Mouse (Mus musculus) common myeloid progenitor, adult 5-6 weeks (primary cell): ENCODE measurements around the gene Tom1l2. TPM values are rescaled to one million over a fixed set of nuclear protein-coding genes. Genes with fewer than 3 reads are reported as not detected.

Source experiments
- ATAC-seq: replicated peaks from 2 replicates; pipeline ENCODE4 v1.8.0; 2016; ENCODE audit warnings: low read depth, mild to moderate bottlenecking, moderate TSS enrichment, inconsistent platforms; ENCODE audit not compliant: poor library complexity, severe bottlenecking
- total RNA-seq: library from RNA; stranded (forward); fragments of 200-1000, 187-1606 nt; gene quantifications from 2 replicates; pipeline ENCODE4 v1.2.3, GENCODE M21; 2017

Gene Tom1l2
- total RNA-seq, 1 experiment from 2014 or later: 7.1 TPM

DNA sequence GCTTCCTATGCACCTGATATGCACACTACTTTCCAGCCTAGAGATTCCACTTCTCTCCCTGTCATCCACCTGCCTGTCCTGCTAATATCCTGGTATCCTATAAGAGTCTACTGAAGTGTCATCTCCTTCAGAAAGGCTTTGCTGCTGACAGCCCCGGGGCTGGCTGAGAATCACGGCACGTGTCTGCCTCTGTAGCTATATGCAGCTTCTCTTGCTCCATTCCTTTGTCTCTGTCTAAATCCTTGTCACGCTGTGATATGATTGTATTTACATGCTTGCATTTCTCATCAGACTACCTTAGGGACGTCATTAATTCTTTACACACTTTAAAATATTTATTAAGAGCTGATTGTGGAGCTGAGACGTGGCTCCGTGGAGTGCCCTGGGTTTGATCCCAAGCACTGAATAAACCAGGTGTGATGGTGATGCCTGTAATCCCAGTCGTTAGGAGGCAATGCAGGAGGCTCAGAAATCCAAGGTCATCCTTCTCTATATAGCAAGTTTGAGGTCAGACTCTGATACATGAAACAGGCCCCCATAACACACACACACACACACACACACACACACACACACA lies 75.5 kb downstream of the Tom1l2 start:
- no peak for ATAC-seq

DNA sequence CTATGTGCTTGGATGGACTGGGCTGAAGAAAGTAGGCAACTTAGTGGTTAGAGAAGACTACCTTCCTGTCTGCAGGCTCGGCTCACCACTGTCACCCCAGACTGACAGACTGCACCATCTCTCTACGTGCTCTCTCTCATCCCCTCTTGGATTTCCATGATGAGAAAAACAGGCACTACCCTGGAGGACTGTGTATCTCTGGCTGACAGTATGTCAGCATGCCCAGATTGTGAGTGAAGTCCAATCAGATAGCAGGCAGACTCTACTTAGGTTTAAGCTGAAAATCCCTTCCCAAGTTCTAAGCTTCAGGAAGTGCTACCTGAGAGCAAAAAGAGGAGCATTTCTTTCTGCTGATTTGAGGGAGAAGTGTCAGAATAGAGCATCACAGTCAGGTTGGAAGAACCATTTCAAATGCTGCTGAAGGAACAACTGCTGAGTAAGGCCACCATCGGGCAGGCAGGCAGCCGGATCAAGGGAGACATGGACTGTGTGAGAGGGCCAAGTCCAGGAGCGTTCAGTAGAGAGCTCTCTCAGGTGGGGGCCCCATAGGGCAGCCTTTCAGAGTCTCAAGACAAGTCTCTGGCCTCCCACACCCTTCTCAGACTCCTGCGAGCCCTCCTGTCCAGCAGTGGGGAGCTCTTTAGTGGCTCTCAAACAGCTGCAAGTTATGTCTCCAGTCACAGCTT lies 76.2 kb downstream of the Tom1l2 start:
- ATAC-seq: no peak

DNA sequence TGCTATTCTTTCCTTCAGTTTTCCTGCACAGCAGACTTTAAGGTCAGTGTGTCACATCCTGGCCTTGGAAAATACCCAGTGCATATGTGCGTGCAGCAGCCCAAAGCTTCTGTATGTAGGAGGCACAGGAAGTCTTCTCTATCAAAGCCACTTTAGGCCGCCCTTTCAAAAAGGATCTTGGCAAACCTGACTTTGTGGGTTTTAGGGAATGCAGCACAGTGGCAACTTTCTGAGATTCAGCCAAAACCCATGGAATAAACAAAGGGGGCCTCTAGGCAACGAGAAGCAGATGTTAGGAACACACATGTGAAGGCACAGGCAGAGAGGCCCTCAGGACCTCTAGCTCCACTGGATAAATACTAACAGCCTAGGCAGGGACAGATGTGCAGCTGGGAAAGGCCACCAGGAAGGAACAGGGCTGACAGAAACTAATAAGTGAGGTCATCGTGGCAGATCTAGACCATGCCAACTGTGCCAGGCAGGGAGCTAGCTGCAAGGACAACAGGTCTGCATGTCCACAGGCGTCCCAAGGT lies 79.4 kb downstream of the Tom1l2 start:
- ATAC-seq: no peak

DNA sequence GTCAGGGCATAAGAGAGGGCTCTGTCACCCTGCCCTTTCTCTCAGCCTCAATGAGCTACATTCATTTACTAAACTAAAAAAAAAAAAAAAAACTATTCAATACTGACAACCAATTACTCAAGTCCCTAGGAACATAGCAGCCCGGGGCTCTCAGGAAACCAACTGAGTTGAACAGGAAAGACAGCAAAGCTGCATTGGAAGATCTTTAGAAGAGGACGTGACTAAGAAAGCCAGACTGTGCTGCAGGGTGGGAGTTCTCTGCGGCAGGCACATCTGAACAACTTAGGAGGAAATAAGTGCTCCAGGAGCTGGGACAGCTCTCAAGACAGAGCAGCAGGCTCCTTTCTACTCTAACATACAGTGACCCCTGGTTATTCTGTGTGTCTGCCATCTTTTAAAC lies 84.1 kb downstream of the Tom1l2 start:
- peak; percentile 90 for ATAC-seq

DNA sequence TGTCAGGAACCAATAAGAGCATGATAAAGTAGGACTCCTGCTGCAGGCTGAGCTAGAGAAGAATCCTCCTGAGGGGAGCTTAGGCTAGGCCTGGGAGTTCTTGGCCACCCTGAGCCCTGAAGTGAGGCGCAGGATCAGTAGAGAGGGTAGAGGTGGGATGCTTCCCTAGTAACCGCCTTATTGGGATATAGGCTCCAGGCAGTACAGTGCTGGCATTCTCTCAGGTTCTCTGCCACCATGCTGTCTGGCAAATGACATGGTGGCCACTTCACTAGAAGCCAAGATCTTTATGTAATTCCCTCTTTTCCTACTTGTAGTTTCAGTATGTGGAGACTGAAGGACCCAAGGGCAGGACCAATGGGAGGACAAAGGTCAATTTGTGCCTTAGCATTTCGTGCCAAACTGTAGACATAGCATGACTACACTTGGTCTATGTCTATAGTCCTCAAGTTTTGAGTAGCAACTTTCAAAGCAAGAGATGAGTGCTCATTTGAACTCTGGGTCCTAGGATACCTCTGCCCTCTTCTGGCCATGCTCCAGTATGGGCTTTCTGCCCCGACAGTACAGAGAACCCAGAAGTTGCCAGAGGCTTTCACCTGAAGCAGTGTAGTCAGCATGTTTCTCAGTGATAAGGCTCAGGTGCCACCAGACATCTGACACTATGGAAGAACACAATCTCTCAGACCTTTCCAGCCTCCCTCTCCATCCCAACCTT lies 87.3 kb downstream of the Tom1l2 start:
- ATAC-seq: no peak

DNA sequence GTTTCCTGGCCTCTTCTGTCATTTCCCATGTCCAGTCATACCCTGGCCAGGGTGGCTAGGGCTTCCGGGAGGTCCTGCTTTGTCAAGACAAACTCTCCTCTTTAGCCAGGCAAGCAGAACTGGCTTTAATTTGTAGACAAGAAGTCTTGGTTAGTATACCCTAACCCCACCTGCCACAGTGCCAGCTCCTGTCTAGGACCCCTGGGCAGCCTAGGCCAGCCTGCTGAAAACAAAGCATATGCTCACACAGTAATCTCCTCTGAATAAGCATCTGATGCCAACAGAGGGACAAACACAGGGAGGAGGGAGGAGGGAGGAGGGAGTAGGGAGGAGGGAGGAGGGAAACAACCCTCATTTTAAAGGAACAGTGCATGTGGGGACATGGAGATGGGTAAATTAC lies 88.1 kb downstream of the Tom1l2 start:
- no peak for ATAC-seq

DNA sequence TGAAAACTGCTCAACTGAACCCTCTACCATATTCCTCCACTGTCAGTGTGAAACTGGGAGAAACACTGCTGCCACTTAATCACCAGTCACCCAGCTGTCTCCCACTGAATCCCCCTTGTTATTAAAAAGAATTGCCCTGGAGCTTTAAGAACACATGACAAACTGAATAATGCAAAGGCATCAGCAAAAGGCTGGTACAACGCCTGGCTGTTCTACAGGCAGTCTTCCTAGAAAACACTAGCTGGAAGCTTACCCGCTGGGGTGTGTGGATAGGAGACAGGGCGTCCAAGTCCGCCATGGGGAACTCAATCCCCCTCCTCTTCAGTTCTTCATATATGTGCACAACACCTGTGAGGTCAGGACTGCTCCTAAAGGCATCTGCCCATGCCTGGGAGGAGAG lies 90.3 kb downstream of the Tom1l2 start:
- ATAC-seq: no peak

DNA sequence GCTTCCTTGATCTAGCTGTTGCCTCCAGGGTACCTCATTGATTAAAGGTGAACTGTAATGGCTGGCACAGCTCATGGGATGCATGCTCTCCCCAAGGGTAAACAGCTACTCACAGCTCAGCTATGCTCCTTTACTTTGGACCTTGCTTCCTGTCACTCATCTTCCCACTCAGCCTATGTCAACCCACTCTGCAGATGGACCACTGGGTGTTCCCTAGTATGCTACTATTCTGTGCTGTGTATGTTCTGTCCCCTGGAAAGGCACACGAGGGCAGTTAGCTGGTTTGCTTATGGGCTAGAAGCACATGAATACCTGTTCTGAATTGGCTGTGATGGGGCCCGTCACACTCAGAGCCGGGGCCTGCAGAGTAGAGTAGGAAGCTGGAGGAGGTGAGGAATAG lies 92.0 kb downstream of the Tom1l2 start:
- ATAC-seq: no peak

DNA sequence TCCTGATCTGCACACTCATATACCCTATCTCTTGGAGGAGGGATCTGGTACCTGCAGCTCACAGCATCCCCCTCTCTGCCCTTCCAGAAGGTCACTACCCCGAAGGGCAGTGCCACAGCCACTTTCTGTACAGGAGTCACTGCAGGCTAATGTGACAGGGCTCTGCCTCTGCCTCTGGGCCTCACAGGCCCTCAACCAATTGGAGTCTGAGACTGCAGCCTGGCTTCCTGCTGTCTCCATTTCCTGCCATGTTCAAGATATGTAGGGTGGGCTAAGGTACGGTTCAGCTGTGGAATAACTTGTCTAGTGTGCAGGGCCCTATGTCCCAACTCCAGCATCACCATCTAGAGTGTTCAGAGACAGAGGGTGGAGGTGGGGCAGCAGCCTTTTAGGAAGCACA lies 95.0 kb downstream of the Tom1l2 start:
- ATAC-seq: no peak

DNA sequence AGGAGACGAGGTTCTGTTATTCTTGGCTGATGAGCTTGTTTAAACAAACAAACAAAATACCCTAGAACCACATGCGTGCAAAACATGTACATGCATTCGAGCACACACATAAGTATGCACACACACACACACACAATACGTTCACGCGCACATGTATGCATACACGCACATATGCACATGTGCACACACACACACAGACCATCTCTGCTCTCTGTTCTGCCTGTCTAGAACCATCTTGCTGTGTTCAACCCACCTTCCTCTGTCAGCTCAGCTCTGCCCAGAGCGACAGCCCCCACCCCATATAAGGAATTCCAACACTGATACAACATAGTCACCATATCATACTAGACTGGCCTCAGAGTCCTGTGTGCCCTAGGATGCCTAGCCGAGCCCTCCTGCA lies 96.0 kb downstream of the Tom1l2 start:
- ATAC-seq: no peak

DNA sequence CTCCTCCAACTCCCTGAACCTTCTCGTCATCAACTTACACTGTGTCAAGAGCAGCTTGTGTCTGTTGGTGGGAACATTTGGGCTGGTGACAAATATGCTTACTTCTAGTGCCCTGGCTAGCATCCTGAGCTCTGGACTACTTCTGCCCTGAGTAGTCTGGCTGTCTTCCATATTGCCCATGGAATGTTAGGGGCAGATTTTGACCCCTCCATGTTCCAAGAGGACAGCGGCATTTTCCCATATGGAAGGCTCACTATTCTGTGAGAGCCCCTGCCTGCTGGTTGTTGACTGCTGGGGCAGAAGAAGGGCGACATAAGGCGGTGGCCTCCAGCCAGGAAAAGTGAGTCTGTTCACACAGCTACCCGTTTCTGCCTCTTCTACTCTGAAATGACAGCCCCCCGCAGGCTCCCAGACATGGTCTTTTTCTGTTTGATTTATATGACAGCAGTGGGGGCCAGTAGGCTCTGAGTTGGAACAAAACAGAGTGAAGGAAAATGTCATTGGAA lies 96.5 kb downstream of the Tom1l2 start:
- ATAC-seq: no peak

DNA sequence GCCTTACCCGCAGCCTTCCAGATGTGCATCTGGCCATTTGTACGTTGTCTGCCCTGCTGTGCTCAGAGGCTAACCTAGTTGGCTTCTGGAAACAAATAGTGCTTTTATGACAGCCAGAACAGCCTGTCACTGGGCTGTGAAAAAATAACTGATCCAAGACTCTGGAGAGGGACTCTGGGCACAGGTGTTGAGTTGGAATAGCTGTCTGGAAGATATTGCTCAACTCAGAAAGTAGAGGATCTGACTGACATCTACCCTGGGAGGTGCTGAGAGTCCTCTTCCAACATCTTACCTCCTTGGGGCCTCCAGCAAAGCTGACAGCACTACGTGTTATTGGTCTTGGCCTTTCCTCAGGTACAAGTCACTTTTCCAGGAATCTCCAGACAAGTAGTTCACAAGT lies 97.1 kb downstream of the Tom1l2 start:
- no peak for ATAC-seq

DNA sequence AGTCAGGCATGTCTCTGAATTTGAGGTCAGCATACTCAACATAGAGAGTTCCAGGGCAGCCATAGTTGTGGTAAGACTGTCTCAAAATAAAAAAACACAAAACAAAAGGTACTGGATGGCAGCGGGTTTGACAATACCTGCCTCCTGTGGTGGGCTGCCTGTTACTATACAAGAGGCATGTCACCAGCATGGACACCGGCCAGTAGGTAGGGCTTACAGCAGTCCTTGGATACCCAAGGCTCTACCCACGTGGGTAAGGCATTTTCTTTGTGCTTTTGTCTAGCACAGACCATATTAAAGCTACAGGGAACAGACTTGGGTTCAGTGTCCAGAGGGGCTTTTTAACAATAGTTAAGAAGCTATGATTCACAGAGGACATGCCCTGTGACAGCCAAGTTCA lies 97.5 kb downstream of the Tom1l2 start:
- no peak for ATAC-seq

DNA sequence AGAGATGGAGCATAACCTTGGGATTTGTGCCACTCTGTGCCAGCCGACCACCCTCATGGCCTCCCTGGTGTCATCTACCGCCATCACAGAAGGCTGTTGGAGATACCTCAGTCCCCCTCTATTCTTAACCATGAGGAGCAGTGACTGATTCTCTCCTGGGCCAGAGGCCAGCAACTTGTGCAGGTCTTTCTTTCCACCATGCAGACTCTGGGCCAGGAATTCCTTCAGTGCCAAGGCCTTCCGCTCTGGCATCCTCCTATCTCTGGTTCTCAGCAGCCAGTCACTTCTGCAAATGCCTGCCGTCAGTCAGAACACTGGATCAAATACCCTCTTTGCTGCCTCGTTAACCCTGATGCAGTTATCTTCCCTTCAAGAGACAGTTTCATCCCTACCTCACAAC lies 98.4 kb downstream of the Tom1l2 start:
- ATAC-seq: no peak

DNA sequence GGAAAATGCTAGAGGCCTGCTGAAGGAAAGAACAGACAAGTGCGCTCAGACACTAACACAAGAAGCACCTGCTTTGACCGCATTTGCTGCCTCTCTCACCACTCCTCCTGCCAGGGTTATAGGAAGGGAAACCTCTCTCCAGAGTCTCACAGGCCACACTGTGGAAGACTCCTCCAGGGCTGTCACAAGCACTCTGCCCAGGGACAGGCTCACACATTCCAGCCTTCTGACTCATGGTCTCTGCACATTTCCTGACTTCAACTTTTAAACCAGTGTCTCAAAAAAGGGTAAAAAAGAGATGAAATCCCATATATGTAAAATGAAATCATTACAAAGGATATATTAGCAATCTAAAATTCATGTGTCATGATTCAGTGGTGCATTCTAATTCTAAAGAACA lies 99.2 kb downstream of the Tom1l2 start:
- no peak for ATAC-seq

DNA sequence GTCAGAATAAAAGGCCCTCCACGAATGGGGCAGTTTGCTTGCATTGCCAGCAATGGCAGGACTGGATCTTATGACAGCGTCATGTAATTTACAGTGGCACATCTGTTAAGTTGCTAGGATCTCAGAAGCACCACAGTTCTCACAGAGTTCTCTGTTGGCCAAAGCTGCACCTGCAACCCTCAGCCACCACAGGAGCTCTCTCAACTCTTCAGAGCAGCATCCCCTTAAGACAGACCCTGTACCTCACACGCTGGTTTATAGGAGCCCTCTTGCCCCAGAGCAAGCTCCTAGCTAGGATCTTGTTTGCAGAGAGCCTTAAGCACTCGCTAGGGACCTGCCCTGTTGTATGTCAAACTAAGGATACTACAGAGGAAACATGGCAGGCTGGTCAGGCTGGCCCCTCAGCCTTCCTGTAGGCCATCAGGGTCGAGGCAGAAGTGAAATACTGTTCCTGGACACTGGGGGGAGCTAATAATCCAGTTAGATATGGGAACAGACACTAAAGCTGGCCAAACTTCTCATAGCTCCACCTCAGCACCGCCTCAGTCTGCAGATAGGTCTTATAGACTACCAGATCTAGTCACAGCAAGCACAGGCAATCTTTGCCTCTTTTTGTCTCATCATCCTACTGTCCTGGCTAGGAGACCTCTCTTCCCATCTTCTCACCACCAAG lies 101.6 kb downstream of the Tom1l2 start:
- ATAC-seq: peak; percentile 95

DNA sequence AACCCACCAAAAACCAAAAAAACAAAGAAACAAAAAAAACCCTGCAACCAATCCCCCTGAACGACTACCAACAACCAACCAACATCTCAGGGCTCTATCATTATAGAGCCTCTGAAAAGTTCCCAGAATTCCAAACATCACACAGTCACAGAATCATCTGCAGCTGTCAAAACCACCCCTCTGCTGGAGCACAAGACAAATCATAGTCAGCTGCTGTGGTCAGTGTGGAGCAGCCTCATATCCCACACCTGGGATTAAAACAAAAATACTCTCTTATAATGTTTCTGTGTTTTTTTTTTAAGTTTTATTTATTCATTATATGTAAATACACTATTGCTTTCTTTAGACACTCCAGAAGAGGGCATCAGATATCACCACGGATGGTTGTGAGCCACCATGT lies 102.8 kb downstream of the Tom1l2 start:
- ATAC-seq: no peak

DNA sequence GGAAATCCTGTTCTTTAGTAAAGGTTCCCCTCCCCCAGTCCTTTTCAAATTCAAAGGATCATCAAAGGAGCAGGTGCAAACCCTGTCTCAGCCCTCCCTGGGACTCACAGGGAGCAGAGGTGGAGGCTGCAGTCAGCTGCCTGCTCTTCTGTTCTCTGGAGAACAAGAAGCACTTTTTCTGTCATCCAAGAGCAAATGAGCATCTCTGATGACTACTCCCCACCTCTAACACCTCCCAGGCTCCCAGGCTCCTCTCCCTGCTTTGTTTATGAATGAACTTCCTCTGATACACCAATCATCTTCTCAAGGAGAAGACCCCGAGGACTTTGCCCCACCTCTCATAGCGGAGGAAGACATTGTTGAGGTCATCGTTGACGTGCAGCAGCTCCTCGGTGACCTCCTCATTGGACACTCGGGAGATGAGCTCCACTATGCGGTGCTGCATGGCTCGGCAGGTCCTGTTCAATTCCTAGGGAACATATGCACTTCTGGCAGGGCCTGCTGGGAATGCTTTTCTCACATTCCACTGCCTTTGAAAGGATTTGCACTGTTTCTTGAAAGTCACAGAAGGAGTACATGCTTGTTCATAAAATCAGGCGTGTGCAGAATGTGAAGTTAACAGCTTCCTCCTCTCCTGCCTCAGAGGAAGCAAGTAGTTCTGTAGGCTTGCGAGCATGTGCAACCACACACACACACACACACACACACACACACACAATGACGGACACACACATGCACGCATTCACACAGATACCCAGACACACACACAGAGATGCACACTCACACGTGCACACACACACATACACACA lies 103.9 kb downstream of the Tom1l2 start:
- ATAC-seq: no peak

DNA sequence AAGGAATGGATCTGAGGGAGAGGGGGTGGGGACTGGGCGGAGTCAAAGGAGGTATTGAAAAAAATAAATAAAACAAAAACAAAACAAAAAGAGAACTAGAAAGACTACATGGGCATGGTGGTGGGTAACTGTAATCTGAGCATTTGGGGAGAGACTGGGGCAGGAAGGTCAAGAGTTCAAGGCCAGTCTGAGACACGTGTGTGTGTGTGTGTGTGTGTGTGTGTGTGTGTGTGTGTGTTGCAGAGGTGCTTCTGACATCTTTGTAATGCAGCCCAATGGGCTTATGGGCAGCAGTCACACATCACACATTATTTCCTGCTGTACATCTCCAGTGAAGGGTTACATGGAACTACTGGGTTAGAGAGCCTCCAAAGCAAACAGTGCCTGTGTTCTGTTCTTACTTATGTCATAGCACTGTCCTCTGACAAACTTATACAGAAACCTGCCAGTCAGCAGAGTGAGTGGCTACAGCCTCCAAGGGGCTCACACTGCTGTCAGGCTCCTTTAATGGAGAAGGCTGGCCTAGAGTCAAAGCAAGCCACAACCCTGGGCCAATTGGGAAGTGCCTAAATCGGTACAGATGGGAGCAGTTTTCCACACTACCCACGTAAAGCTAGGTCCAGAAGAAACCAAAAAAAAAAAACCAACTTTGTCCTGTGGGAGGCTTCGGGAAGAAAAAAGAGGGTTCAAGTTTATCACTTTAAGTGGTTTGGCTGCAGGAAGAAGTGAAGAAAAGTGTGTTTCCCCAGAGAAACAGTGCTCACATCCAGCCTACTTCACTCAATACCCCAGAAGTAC lies 104.8 kb downstream of the Tom1l2 start:
- ATAC-seq: no peak
